Mouse (Mus musculus) neural tube, embryonic 11.5 days (tissue): Measurements from ENCODE around the gene Clta. TPM values are rescaled to one million over a fixed set of nuclear protein-coding genes. Genes with fewer than 3 reads are reported as not detected.
A peak's percentile ranks its signal among the peaks of the same experiment; 100 is the strongest.

ENCODE experiments used
- ATAC-seq: fragments of 200-750 bp; cut with Nextera tagmentation; 2 replicates; pipeline ENCODE4 v1.8.0; 2017; ENCODE audit warnings: moderate number of reproducible peaks, mild to moderate bottlenecking, moderate TSS enrichment, moderate library complexity; ENCODE audit not compliant: insufficient read depth, low FRiP score, low TSS enrichment
- DNase-seq: peaks from one replicate; pipeline ENCODE4 v3.0.0-alpha.2; 2015; ENCODE audit warnings: low spot score
- H3K27ac ChIP-seq: fragments of 300-500 bp; sonication (generic); 2 replicates; pipeline ENCODE4 v1.5.1; 2014; ENCODE audit warnings: low read depth, mild to moderate bottlenecking, low read length
- H3K27me3 ChIP-seq: fragments of 300-500 bp; sonication (generic); 2 replicates; pipeline ENCODE4 v1.6.1; 2014; ENCODE audit warnings: mild to moderate bottlenecking, low read length, mixed read lengths; ENCODE audit not compliant: control insufficient read depth, insufficient read depth
- H3K36me3 ChIP-seq: fragments of 300-500 bp; sonication (generic); 2 replicates; pipeline ENCODE4 v1.6.1; 2014; ENCODE audit warnings: mild to moderate bottlenecking, low read length, moderate library complexity, mixed read lengths; ENCODE audit not compliant: control insufficient read depth, insufficient read depth
- H3K4me1 ChIP-seq: fragments of 300-500 bp; sonication (generic); 2 replicates; pipeline ENCODE4 v1.6.1; 2014; ENCODE audit warnings: low read length, mixed read lengths; ENCODE audit not compliant: control insufficient read depth, insufficient read depth
- H3K4me2 ChIP-seq: fragments of 300-500 bp; sonication (generic); 2 replicates; pipeline ENCODE4 v1.6.1; 2014; ENCODE audit warnings: low read depth, mild to moderate bottlenecking, moderate library complexity
- H3K4me3 ChIP-seq: fragments of 300-500 bp; sonication (generic); 2 replicates; pipeline ENCODE4 v1.5.1; 2014; ENCODE audit warnings: low read depth, low read length
- H3K9ac ChIP-seq: fragments of 300-500 bp; sonication (generic); 2 replicates; pipeline ENCODE4 v1.6.1; 2014; ENCODE audit warnings: mild to moderate bottlenecking, low read length
- H3K9me3 ChIP-seq: fragments of 300-500 bp; sonication (generic); 2 replicates; pipeline ENCODE4 v1.6.1; 2016; ENCODE audit warnings: low read length; ENCODE audit not compliant: control insufficient read depth
- whole genome bisulfite sequencing: fragments of 180-500 bp; shearing (Covaris S2); extraction: QIAGEN DNeasy Blood & Tissue Kit; methylation state at CpG from one replicate; pipeline ENCODE4 v1.1.7; 2014; 5-methylcytosine and 5-hydroxymethylcytosine counted together
- polyA plus RNA-seq: library from polyadenylated mRNA; unstranded; fragments of >200 nt; fragmentation: Nextera tagmentation; extraction: Ambion mirVana; gene quantifications from 2 replicates; pipeline ENCODE4 v1.2.1, GENCODE M21; 2014

The Clta gene
- polyA plus RNA-seq, 1 experiment from 2014 or later, result 257 TPM

DNA sequence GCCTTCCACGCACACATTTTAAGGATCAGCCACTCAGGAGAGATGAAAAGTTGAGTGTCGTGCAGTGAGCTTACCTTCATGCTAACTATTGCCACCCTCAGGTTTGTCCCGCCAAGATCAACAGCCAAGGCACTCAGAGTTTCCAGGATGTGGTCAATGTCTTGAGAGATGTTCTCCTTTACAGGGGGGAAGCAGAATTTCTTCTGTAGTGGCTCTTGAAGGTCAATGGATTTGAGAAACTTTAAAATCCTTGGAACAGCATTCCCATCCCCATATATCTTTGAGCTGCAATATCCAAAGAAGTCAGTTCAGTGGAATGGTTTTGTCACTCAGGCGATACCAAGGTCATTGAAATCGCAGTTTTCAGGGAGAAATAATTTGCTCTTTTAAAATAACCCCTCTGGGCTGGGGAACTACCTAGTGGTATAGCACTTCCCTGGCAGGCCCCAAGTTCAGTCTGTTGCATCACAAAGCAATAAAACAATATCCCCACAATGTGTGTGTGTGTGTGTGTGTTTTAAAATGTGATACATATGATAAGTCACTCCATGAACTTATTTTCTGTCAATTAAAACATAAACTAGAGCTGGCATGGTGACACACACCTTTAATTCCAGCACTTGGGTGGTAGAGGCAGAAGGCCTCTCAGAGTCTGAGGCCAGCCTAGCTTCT, 40.6 kb downstream of the Clta start:
- Histone ChIP-seq H3K4me1 (no peaks in the 10 kb centered on the region), H3K4me3 (no peak overlapping the region), H3K36me3 (peaks cover 4% of the 10 kb centered on the region), H3K27me3 (no peaks in the 10 kb centered on the region), H3K9me3 (no peaks in the 10 kb centered on the region), H3K27ac (no peak overlapping the region), H3K9ac (no peak overlapping the region), H3K4me2 (no peak overlapping the region)
- 95% methylated on average over 5 of the region's 5 CpGs for WGBS
- DNase-seq (no peak), ATAC-seq (no peak)

DNA sequence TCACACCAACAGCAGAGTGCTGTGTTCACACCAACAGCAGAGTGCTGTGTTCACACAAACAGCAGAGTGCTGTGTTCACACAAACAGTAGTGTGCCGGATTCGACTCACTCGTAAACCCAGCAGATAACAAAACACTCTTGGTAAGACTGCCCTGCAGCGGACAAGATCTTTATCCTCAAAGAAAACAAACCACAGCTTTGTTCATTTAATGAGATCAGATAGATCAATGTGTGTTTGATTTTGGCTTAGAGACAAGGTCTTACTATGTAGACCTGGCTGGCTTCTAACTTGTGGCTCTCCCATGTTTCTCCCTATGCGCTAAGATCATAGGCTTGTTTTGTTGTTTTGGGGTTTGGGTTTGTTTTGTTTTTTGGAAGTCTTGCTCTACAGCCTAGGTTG, 41.8 kb downstream of the Clta start:
- DNase-seq (no peak), ATAC-seq (no peak)
- Histone ChIP-seq H3K4me2 (no peak overlapping the region), H3K27me3 (no peaks in the 10 kb centered on the region), H3K4me1 (no peaks in the 10 kb centered on the region), H3K9me3 (no peaks in the 10 kb centered on the region), H3K9ac (no peak overlapping the region), H3K27ac (no peak overlapping the region), H3K36me3 (peaks cover 4% of the 10 kb centered on the region), H3K4me3 (no peak overlapping the region)
- 81% methylated on average over 5 of the region's 5 CpGs for WGBS

DNA sequence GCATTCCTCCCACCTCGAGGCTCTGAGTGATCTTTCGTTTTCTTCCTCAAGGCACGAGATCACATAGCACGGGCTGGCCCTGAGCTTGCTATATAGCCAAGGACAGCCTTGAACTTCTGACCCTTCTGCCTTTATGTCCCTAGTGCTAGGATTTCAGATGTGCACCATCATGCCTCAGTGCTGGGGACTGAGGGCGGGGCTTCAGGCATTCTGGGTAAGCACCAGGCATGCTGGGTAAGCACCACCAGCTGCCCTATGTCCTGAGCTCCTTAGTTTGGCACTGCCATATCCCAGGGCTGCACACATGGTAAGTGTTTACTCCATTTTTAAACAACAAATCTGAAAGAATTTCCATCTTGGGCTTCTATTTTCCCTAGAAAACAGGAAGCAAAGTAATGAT, 45.6 kb downstream of the Clta start:
- H3K36me3 ChIP-seq, result peaks cover 4% of the 10 kb centered on the region; the same call in 1 of the 2 replicates
- H3K27me3 ChIP-seq, result no peaks in the 10 kb centered on the region
- no peak overlapping the region for H3K27ac ChIP-seq
- no peak overlapping the region for H3K4me3 ChIP-seq
- no peaks in the 10 kb centered on the region for H3K4me1 ChIP-seq
- DNase-seq (no peak), ATAC-seq (no peak)
- no peak overlapping the region for H3K9ac ChIP-seq
- 83% methylated on average over 5 of the region's 5 CpGs for WGBS
- H3K4me2 ChIP-seq, result no peak overlapping the region
- no peaks in the 10 kb centered on the region for H3K9me3 ChIP-seq

DNA sequence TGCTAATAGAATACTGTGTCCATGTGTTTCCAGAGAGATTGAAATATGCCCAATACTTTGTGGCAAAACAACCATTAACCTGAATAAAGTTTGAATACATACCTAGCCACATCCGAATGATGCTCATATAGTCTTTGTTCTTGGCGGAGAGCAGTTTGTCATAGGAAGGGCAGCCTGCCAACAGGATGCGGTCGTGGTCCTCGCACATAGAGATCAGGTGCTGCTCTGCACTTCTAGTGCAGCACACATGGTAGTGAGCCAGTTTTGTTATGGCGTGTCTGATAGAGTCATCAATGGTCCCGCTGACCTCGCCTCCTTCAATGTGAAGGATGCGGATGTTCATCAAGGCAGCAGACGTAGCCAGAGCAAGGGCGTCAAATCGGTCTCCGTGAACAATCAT, 55.4 kb downstream of the Clta start:
- no peak overlapping the region for H3K4me3 ChIP-seq
- DNase-seq, result no peak
- H3K27ac ChIP-seq, result no peak overlapping the region
- no peaks in the 10 kb centered on the region for H3K27me3 ChIP-seq
- H3K4me1 ChIP-seq, result no peaks in the 10 kb centered on the region
- no peak overlapping the region for H3K9ac ChIP-seq
- no peaks in the 10 kb centered on the region for H3K9me3 ChIP-seq
- WGBS, result 90% methylated on average over 13 of the region's 13 CpGs
- H3K36me3 ChIP-seq, result no peaks in the 10 kb centered on the region
- H3K4me2 ChIP-seq, result no peak overlapping the region
- ATAC-seq, result no peak

DNA sequence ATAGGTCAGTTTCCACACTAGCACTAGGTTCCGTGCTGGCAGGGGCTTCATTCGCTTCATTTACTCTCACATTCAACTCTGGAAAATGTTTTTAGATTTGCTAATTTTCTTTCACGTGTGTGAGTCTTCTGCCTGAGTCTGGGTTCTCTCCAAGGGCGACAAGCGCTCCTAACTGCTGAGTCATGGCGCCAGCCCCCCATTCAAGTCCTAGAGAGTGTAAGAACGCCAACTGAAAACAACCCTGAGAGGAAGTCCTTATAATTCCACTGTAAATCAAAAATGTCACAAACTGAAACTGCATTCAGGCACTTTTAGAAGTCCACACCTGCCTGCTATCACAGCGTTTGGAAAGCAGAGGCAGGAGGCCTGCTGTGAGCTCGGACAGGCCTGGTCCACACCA, 57.8 kb downstream of the Clta start:
- no peak overlapping the region for H3K4me3 ChIP-seq
- H3K9ac ChIP-seq, result no peak overlapping the region
- no peaks in the 10 kb centered on the region for H3K4me1 ChIP-seq
- no peak for DNase-seq
- no peak overlapping the region for H3K4me2 ChIP-seq
- no peak overlapping the region for H3K27ac ChIP-seq
- no peaks in the 10 kb centered on the region for H3K27me3 ChIP-seq
- H3K9me3 ChIP-seq, result no peaks in the 10 kb centered on the region
- 67% methylated on average over 9 of the region's 9 CpGs for WGBS
- ATAC-seq, result no peak
- no peaks in the 10 kb centered on the region for H3K36me3 ChIP-seq

DNA sequence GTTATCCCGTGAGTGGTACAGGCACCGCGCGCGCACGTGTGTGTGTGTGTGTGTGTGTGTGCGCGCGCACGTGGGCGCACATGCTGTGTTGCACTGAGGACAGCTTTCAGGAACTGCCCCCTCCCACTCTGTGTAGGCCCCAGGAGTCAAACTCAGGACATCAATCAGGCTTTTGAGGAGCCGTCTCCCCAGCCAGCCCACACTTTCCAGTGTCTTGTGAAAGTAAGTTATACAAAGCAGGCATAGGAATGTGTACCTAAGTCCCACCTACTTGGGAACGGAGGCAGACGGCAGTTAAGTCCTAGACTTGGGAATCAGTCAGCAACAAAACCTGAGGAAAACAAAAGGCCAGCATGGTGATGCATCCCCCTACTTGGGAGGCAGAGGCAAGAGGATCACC, 58.6 kb downstream of the Clta start:
- H3K27ac ChIP-seq, result no peak overlapping the region
- 85% methylated on average over 14 of the region's 14 CpGs for WGBS
- ATAC-seq (no peak), DNase-seq (no peak)
- no peaks in the 10 kb centered on the region for H3K27me3 ChIP-seq
- H3K4me2 ChIP-seq, result no peak overlapping the region
- no peak overlapping the region for H3K4me3 ChIP-seq
- H3K4me1 ChIP-seq, result no peaks in the 10 kb centered on the region
- H3K36me3 ChIP-seq, result no peaks in the 10 kb centered on the region
- H3K9ac ChIP-seq, result no peak overlapping the region
- no peaks in the 10 kb centered on the region for H3K9me3 ChIP-seq

DNA sequence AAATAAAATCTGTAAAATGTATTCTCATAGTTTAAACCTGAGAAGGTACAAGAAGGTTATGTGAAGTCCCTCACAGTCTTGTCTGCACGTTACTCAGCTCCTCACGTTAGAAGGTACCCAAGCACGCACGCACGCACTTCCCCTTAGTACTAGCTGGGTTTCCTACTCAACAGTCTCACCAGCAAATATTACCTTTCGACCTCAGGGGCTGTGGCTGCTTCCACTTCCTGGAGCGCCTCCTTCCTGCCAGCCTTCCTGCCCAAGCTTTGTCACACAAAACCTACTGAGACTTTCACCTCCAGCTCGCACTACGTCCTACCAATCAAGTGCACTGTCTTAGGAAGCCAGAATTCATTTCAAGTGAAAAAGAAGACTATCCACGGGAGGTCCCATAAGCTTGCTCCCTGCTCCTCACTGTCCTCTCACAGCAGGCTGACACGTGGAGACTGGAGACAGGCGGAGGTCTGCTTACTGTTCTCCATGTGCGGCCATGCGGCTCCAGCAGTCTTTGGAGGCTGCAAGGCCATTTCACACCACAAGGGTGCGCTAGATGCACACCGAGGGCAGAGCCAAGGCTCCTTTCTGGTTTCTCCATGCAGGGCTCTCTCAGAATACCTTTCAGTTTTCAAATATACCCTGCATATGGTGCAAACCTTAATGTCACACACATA, 61.2 kb downstream of the Clta start:
- Histone ChIP-seq H3K4me3 (no peak overlapping the region), H3K9ac (no peak overlapping the region), H3K27me3 (no peaks in the 10 kb centered on the region), H3K4me1 (no peaks in the 10 kb centered on the region), H3K4me2 (no peak overlapping the region), H3K9me3 (no peaks in the 10 kb centered on the region), H3K36me3 (no peaks in the 10 kb centered on the region), H3K27ac (no peak overlapping the region)
- ATAC-seq, result no peak
- DNase-seq, result peak; percentile 90
- WGBS, result 39% methylated on average over 16 of the region's 16 CpGs

DNA sequence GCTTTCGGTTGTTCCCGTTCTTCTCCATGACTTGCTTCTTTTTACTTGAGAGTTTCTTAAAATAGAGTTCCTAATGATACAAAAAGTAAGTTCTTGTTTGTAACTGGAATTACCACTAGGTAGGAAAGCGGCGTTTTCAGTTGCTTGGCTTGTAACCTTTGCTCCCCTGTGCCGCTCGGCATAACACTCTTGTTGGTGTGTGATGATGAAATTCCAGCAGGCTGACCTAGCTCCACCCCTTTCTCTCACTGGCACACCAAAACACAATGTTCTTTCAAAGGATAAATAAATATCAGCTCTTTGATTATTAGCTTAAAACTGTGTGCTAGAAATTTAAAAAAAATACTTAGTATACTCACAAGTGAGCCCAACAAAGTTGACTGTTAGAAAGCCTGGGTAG, 62.6 kb downstream of the Clta start:
- WGBS, result 92% methylated on average over 6 of the region's 6 CpGs
- Histone ChIP-seq H3K27ac (no peak overlapping the region), H3K4me3 (no peak overlapping the region), H3K4me2 (no peak overlapping the region), H3K9ac (no peak overlapping the region), H3K4me1 (peaks cover 6% of the 10 kb centered on the region), H3K27me3 (no peaks in the 10 kb centered on the region), H3K9me3 (no peaks in the 10 kb centered on the region), H3K36me3 (no peaks in the 10 kb centered on the region)
- ATAC-seq (no peak), DNase-seq (no peak)

DNA sequence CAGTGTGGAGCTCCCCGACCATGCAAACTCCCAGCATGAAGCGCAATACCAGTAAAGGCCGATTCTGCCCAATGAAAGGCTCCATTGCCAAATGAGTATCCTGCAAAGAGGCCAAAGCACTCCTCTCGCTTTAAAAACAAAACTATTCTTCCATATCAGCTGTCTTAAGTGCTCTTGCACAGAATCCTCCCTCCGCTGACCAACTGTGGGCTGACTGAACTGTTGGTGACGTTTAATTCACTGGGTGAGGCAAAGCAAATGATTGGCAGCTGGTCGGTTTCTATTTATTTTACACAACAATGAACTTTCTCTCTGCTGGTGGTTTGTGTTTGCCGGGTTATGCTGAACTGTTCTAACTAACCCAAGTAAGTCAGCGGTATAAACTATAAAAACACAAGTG, 64.5 kb downstream of the Clta start:
- 43% methylated on average over 9 of the region's 9 CpGs for WGBS
- Histone ChIP-seq H3K9me3 (no peaks in the 10 kb centered on the region), H3K27me3 (no peaks in the 10 kb centered on the region), H3K4me2 (no peak overlapping the region), H3K4me1 (peaks cover 6% of the 10 kb centered on the region), H3K9ac (no peak overlapping the region), H3K27ac (no peak overlapping the region), H3K36me3 (no peaks in the 10 kb centered on the region), H3K4me3 (no peak overlapping the region)
- ATAC-seq (no peak), DNase-seq (no peak)
